Mouse (Mus musculus): ENCODE measurements around the gene Pou5f1. TPM values are rescaled to one million over a fixed set of nuclear protein-coding genes. Genes with fewer than 3 reads are reported as not detected.

Gene Pou5f1
- total RNA-seq, 2 experiments from 2014 or later: 0.37 TPM; not detected in 1

DNA sequence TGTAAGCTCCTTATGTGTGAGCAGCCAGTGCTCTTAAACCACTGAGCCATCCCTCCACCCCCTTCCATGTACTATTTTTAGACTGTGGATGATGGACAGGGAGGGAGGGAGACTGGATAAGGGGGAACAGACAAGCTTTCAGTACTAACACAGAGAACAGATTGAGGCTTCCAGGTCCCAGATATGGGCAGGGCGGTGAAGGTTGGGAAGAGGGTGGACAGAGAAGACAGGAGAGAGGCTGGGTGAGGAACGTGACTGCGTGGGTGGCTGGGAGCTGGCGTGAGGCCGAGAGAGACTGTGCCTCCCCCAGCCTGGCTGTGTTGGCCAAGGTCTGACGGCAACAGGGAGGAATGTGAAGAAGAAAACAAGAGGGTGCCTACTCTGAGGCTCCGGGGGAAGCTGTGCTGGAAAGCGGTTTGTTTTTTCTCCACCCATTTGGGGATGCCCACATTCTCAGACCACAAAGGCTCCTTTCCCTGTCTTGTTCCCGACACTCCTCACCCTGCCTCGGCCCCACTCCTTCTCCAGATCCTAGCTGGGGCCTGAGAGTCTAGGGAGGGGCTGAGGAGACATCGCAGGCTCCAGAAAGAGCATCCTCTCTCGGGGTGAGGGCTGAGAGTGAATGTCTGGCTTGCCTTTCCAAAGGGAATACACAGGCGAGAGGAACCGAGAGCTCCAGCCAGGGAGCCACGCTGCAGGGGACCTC is 43.8 kb downstream of the Pou5f1 start:
- DNase-seq (ENCODE audit: low spot score in 2 of 2): peak; percentile 52 to 54

DNA sequence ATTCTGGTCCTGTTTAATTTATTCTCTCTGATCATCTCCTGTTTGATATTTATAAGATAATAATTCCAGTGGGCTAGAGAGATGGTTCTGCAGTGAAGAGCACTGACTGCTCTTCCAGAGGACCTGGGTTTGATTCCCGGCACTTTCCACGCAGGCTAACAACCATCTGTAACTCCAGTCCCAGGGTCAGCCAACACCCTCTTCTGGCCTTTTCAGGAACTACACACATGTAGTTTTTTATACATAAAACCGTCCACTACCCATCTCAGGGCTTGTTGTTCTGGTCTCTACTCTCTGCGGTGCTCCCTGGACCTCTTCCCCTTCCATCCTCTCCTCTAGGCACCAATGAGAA is 44.3 kb downstream of the Pou5f1 start:
- DNase-seq (ENCODE audit: low spot score in 2 of 2): no peak

DNA sequence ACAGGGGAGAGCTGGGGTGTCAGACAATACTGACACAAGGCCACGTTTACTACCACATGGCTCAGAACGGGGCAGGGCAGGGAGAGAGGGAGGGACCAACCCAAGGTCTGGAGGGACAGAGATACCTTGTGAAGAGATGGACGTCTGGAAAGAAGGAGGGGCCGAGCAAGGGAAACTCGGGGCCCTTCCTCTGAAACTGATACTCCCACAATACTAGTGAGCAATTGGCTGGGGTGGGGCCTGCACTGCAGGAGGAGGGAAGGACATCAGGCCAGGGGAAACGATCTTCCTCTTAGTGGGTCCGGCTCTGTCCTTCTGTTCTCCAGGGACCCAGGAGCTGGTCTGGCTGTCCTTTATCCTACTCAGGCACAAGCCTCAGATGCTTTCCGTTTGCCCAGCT is 45.1 kb downstream of the Pou5f1 start:
- DNase-seq (ENCODE audit: low spot score in 2 of 2): no peak

DNA sequence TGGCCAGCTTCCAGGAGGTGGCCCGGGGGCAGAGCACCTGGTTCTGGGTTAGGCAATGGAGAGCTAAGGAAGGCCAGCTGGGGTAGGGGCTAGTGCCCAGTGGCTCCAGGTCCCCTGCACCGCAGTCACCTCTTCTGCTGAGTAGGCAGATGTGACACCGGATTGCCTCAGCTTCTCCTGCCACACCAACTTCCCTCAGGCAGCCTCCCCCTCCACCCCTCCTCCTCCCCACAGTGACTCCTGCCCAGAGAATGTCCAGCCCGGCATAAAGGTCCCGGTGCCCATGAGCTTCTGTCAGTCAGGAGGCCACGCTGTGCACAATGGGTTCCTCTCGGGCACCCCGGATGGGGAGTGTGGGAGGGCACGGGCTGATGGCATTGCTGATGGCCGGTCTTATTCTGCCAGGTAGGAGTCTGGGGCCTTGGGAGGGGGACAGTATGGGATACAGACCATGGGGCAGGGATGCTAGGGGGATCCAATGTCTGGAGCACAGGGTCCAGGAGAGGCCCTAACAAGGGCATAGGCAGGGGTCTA is 46.1 kb downstream of the Pou5f1 start, which contains the start of gene Cdsn:
Gene Cdsn (plus strand): TSS at position 248 of the 534 bp plus-strand sequence.
- no peak for DNase-seq (ENCODE audit: low spot score in 2 of 2)

DNA sequence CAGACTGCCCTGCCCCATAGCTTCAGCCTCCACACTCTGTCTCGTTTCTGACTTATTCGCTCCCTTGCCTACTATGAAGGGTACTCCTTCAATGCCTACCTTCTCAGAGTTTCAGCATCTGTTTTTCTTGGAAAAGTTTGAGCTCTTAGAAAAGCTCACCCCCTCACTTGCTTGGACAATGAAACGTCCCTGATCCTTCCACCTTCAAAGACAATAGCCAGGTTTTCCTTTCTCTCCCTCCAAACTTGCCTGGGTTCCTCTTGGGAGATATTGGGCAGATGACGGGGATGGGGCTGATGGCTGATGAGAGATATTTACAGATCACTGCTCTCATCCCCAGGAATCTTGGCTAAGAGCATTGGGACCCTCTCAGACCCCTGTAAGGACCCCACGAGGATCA is 48.5 kb downstream of the Pou5f1 start:
- no peak for DNase-seq (ENCODE audit: low spot score in 2 of 2)

DNA sequence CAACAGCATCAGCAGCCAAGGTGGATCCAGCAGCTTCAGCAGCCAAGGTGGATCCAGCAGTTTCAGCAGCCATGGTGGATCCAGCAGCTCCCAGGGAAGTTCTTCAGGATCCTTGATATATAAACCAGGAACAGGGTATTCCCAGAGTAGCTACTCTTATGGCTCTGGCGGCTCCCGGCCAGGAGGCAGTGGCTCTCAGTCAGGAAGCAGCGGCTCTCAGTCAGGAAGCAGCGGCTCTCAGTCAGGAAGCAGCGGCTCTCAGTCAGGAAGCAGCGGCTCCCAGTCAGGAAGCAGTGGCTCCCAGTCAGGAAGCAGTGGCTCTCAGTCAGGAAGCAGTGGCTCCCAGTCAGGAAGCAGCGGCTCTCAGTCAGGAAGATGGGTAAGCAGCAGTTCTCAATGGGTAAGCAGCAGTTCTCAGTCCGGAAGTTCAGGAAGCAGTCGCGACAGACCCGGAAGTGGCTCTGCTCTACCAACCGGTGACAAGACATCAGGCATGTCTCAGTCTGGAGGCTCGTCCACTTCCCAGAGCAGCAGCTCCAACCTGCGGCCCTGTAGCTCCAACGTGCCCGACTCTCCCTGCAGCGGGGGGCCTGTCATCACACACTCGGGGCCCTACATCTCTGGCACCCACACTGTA is 49.1 kb downstream of the Pou5f1 start:
- DNase-seq (ENCODE audit: low spot score in 2 of 2): no peak

DNA sequence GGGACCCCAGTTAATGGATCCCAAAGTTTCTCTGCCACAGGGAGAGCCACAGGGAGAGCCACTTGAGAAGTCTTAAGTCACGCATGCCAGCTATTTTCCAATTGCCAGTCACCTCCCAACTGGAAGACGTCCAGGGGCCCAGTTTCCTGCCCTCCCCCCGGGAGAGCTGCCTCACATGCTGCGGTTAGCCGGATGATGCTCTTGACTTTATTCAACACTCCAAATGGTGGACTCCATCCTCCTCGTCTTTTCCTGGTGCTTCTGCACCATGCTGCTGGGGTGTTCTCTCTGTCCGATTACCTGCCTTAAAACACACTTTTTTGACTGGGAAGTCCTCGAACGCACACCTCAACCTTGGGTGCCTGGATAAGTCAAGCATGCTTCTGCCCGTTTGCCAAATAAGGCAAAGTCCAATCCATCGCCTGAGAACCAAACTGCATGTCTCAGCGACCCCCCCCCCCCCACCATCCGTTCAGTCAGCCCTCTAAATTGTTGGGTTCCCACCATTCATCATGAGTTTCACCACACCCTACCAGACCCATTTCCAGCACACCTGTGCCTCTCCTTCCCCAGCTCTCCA is 50.5 kb downstream of the Pou5f1 start:
- DNase-seq (ENCODE audit: low spot score in 2 of 2): no peak

DNA sequence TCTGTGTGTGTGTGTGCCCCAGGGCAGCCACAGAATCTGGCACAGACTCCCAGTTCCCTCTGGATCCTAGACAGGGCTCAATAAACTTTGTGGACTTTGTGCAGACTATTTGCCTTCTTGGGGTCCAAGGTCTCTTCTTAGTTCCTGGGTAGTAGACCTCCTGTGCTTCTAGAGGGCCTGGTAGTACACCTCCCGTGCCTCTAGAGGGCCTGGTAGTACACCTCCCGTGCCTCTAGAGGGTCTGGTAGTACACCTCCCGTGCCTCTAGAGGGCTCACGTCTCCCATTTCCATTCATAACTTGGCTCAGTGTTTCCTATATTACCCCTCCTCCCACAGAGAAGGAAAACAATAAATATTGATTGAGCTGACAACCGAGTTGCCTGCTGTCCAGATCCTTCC is 51.0 kb downstream of the Pou5f1 start:
- DNase-seq (ENCODE audit: low spot score in 2 of 2): no peak

DNA sequence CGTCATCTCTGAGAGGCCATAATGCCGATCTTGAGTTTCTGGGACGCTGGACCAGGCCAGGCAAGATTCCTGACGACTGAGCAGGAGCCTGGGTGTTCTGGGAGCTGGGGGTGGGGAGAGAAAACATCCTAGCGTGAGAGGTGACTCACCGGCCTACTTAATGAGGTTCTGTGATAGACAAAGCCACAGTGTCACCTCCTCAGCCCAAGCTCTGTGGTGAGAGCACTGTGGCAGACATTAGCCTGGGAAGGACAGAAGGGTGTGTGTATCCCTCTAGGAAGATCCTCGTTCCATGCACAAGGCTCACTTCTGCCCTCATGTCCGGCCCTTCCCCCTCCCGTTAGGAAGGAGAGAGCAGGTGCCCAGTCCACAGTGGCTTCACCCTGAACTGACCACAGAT is 51.5 kb downstream of the Pou5f1 start:
- DNase-seq (ENCODE audit: low spot score in 2 of 2): no peak

DNA sequence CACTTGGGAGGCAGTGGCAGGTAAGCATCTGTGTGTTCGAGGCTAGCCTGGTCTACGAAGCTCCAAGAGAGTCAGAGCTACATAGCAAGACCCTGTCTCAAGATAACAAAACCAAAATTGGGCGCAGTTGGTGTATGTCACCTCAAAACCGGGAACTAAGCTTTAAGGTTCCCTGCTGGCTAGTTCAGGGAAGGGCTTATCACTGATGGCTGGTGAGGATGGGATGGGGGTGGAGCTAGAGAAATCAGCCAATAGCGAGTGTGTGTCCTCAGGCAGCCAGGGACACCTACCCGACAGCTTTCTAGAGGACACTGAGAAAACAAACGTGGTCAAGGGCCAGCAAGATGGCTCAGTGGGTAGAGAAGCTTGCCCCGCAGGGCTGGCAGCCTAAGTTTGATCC is 52.4 kb downstream of the Pou5f1 start:
- DNase-seq (ENCODE audit: low spot score in 2 of 2): no peak

Other genes starting within 250 kb of the Pou5f1 start
- gene H2-D1, start 243.3 kb upstream of the Pou5f1 start, total RNA-seq (2021): 10 to 100 TPM; 78.4 to 82.3 TPM
- 1 to 10 TPM; 1.2 to 1.6 TPM for gene H2-Q1, start 185.6 kb upstream of the Pou5f1 start, total RNA-seq (2021)
- 1 to 10 TPM; 1.0 to 1.3 TPM for gene H2-Q2, start 163.8 kb upstream of the Pou5f1 start, total RNA-seq (2021)
- 10 to 100 TPM; 26.0 to 26.5 TPM for gene H2-Q4, start 126.4 kb upstream of the Pou5f1 start, total RNA-seq (2021)
- 1 to 10 TPM; 1.9 to 2.3 TPM for gene H2-Q6, start 81.2 kb upstream of the Pou5f1 start, total RNA-seq (2021)
- gene H2-Q7, start 66.9 kb upstream of the Pou5f1 start, total RNA-seq (2021): 1 to 10 TPM; 1.7 to 3.0 TPM
- gene H2-Q10, start 35.9 kb upstream of the Pou5f1 start, total RNA-seq (2021): 10 to 100 TPM in 1 of 2 experiments, 1 to 10 TPM in 1; 2.3 to 51.2 TPM
- 10 to 100 TPM; 31.0 to 34.7 TPM for gene Tcf19, start 10.8 kb downstream of the Pou5f1 start, total RNA-seq (2021)
- gene Cchcr1, start 11.1 kb downstream of the Pou5f1 start, total RNA-seq (2021): 10 to 100 TPM; 20.0 to 23.5 TPM
- under 1 TPM in 1 of 2 experiments, not detected in 1; 0.87 TPM for gene Psors1c2, start 27.2 kb downstream of the Pou5f1 start, total RNA-seq (2021)
- under 1 TPM; 0.11 to 0.37 TPM for gene Cdsn, start 46.1 kb downstream of the Pou5f1 start, total RNA-seq (2021)
- gene 2300002M23Rik, start 61.4 kb downstream of the Pou5f1 start, total RNA-seq (2021): not detected
- not detected for gene Sfta2, start 95.5 kb downstream of the Pou5f1 start, total RNA-seq (2021)
- not detected for gene Gm9573, start 120.6 kb downstream of the Pou5f1 start, total RNA-seq (2021)
- under 1 TPM in 1 of 2 experiments, not detected in 1; 0.11 TPM for gene Mucl3, start 137.7 kb downstream of the Pou5f1 start, total RNA-seq (2021)
- gene Vars2, start 161.6 kb downstream of the Pou5f1 start, total RNA-seq (2021): 10 to 100 TPM; 57.7 to 61.0 TPM
- 10 to 100 TPM; 30.1 to 31.4 TPM for gene Gtf2h4, start 167.7 kb downstream of the Pou5f1 start, total RNA-seq (2021)
- gene Ddr1, start 198.6 kb downstream of the Pou5f1 start, total RNA-seq (2021): 10 to 100 TPM; 55.9 to 65.9 TPM